Mouse (Mus musculus): ENCODE measurements around the gene Gdpd2.

Gdpd2 gene

DNA sequence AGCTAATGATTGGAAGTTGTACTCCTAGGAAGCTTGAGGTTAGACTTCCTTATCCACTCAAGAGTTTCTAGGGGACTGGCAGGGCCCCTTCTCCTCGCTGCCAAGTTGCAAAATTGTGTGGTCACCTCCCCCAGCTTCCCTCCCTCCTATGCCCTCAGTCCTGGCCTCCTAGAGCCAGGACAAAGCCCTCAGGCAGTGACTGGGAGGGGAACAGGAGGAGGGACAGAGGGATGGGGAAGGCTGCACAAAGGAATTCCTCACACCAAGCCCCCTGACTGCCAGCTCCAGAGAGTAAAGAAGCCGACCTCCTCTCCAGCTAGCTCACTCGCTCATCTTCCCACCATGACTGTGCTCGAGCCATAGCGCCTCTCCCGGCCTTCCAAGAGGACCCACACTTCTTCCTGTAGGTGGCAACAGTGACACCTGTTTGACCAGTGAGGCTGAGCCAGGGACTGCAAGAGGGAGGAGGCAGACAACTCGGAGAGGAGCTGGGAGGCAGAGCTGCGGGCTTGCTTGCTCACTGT lies at the start of gene Gdpd2:
Gdpd2 (plus strand) TSS at position 209 of the 524 bp plus-strand sequence.
- DNase-seq = peak; percentile 30

DNA sequence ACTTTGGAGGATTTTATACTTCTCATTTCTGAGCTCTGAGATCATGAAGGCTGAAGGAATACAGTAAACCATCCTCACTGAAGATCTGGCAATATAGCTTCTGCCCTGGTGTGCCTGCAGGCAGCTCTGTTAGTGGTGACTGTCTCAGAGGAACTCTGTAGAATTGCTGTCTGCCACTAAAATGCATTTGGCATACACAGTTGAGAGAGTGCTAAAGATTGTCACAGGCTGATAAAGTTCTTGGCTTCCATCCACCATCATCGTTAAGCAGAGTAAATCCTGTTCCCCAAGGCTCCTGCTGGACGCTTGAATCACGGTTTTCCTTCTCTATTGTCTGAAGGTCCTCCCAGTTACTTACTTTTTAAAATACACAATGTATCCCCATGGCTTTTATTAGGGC lies 43.1 kb upstream of the Gdpd2 start:
- DNase-seq = no peak

DNA sequence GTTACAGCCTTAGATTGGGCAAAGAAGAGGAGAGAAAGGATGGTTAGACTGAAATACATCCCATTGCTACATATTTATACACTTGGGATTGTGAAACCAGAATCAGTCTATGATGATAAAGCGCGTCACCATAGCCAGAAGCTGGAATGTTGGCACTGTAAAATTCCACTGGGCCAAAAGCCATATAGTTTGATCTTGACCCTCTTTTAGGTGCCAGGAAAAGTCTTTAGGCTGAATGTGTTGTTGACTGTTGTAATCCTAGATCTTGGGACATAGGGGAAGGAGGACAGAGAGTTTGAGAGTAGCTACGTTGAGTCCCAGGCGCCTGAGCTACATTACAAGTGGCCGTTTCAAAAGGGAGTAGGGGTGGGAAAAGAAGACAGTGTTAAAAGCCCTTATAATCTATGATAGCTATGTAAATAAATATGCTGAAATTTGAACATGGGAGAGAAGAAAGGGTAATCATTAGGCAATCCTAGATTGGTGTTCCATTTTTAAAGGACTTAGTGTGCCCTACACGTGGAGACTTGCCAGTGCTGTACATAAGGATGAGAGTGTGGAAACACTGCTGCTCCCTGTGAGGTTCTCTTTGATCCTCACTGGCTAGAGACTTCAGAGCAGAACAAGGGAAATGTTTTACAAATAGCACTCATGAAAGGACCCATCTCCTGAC lies 42.2 kb upstream of the Gdpd2 start:
- DNase-seq = no peak

DNA sequence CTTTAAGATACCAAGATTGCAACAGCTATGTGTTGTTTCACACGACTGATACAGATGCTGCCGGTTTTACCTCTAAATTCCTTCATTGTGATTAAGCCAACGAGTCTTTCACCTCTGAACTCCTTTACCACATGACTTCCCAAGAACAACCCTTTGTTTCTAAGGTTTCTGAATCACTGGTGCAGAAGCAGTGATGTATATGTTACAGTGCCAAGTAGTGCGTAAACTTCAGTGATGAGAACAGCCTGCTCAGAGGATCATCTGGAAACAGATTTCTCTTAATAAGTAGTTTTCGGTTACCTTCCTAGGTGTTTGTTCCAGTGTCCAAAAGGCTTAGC lies 41.7 kb upstream of the Gdpd2 start:
- DNase-seq = no peak

DNA sequence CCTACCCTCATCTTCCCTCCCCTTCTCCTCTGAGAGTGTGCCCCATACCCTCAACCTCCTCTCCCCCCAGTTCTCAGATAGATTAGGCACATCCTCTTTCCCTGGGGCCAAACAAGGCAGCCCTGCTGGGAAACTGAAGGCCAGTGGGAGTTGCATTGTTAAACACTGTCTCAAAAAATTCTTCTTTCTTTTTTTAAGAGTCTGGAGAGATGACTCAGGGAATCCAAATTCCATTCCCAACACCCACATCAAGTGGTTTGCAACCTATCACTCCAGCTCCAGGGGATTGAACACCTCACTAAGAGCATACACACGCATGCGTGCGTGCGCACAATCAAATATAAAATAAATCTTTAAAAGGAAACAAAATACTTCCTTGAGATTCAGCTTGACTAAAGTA lies 32.9 kb upstream of the Gdpd2 start:
- no peak for DNase-seq

DNA sequence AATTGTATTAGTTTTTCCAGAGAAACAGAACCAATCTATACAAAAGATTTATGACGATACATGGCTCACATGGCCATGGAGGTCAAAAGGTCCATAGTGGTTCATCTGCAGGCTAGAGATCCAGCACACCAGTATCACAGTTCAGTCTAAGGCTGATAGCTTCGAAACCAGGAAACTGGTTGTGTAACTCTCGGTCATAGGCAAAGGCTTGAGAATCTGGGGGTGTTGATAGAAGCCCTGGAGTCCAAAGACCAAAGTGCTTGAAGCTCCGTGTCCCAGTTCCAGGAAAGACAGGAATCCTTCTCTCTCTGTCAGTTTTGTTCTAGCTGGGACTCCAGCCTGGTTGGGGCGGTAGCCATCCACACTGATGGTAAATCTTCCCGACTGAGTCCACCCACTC lies 21.6 kb upstream of the Gdpd2 start:
- no peak for DNase-seq

DNA sequence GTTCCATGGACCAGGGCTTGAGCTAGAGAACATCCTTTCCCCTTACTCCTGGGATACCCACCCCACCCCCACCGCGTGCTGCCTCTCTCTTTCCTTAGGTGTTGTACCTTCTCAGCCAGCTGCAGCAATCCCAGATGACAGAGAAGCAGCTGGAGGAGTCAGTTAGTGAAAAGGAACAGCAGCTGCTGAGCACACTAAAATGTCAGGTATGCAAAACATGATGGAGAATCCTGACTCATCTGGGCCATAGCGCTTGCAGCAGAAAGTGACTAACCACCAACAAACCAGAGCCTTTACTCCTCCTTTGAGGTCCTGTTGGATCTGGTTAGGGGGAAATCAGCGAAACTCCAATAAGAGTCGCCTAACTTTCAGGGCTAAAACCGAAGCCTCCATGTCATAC lies 13.5 kb upstream of the Gdpd2 start:
- DNase-seq = no peak

DNA sequence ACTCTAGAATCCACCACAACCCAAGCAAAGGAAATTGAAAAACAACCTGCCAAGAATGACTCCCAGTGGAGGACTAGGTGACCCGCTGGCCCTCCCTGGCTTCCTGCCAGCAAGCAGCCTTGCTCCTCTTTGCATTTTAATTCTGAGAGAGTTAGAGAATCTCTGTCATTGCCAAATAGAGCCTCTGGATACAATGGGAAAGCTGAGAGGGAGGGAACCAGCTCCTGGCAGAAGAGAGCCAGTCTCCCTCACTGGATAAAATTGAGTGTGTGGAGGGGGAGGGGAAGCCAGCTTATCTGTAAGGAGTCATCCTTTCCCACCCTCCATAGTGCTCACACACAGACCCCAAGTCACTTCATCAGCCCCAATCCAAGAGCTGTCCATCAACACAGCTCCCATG lies 726 bp upstream of the Gdpd2 start:
- DNase-seq = no peak

DNA sequence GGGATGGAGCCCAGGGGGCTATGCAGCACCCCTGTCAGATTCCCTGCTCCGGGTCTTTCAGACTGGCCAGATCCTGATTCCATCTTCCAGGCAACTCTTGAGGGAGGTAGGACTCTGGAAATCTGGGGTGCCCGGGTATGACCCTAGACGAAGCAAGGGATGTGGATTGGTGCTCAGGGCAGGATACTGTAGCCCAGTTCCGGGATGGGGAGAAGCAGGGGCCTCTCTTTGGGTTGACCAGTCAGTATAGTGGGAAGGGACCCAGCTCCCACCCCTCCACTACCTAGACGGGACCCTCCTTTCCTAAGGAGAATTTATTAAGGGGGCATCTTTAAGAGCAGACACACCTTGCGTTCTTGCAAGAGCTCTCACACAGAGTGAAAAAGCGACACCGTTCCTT lies 593 bp downstream of the Gdpd2 start:
- DNase-seq = no peak

DNA sequence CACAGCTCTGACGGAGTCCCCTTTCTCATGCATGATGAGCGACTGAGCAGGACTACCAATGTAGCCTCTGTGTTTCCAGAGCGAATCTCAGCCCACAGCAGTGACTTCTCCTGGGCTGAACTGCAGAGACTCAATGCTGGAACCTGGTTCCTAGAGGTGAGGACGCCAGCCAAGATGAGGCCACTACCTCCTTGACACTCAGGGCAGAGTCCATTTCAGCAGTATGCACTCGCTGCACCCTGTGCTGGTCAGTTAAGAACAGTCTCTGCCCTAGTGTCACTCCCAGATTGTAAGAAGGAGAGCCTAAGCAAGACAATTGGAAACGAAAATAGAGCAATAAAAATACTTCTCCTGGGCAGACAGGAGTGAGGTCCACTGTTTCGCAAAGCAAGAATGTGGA lies 4.7 kb downstream of the Gdpd2 start:
- DNase-seq = no peak

DNA sequence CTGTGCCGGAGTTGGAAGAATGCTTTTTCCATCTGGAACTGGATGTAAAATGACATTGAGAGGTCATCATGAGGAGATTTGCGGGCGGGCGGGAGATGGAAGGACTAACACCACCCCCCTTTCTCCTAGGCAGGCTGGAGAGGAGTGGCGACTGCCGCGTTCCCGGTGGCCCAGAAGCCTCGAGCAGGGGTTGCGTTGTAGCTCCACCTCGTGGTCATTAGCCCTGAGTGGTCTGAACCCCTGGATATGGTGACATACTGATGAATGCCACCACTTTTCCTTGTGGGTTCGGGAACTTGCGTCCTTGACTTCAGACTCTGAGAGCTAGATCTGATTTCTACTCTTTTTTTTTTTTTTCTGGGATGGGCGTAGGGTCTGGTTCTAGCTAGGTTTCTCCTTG lies 9.2 kb downstream of the Gdpd2 start:
- DNase-seq = peak; percentile 55

DNA sequence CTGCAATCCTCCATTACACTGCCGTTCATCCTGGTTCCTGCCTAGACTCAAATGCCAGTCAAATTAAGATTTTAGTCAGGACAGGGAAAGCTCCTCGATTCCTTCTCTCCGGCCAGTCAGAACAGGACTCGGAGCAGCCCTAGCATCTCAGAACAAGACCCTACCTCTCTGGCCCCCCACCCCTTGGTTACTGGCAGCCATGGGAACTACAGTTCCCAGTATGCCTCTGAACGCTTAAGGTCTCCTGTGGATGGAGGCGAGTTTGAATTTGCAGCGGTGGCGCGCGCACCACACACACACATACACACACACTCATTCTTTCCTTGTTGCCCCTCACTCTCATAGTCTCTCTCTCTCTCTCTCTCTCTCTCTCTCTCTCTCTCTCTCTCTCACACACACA lies 9.8 kb downstream of the Gdpd2 start:
- DNase-seq = no peak

DNA sequence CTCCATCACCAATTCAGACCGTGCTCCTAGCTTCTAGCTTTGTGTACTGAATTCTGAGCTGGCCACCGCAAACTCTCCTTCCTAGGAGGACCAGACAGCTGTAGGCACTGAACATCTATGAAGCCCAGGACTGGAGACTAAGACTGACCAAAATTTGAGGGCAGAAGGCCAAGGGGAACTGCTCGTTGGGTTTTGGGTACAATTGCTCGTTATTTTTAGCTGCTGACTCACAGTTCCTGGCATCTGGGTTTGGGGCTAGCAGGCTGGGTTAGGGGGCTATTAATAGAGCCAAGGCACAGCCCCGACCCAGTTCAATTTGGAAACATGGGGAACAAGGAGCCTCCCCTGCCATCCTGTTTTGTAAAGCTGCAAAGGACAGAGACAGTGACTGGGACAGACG lies 11.1 kb downstream of the Gdpd2 start:
- DNase-seq = no peak

DNA sequence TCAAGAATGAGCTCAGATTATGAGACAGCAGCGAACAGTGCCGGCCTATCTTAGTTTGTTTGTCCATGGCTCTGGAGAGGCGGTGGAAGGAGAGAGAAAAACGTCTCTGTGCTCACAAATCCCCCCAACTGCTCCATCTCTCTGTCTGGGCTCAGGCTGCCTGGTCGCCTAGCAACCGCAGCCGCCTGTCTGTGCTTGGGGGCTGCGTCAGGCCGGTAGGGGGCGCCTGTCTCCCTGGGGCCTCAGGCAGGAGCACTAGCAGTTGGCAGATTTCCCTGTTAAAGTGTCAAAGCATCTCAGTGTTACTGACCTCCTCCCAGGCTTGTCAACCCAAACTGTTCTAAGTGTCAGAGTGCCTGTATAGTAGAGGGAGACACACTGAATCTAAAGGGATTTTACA lies 12.3 kb downstream of the Gdpd2 start:
- peak; percentile 46 for DNase-seq

DNA sequence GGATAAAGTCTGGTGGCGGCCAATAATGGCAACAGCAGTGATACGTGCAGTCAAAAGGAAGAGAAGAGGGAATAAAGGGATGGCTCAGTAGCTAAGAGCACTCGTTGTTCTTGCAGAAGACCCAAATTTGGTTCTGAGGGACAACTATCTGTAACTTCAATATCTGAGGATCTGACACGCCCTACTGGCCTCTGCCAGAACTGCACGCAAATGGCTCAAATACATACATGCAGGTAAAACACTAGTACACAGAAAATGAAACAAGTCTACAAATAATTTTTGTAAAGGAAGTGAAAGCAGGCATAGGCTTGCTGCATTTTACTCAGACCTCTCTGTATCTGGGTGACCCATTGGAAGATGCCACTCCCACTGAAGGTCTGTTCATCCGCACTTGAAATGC lies 36.2 kb downstream of the Gdpd2 start:
- no peak for DNase-seq

DNA sequence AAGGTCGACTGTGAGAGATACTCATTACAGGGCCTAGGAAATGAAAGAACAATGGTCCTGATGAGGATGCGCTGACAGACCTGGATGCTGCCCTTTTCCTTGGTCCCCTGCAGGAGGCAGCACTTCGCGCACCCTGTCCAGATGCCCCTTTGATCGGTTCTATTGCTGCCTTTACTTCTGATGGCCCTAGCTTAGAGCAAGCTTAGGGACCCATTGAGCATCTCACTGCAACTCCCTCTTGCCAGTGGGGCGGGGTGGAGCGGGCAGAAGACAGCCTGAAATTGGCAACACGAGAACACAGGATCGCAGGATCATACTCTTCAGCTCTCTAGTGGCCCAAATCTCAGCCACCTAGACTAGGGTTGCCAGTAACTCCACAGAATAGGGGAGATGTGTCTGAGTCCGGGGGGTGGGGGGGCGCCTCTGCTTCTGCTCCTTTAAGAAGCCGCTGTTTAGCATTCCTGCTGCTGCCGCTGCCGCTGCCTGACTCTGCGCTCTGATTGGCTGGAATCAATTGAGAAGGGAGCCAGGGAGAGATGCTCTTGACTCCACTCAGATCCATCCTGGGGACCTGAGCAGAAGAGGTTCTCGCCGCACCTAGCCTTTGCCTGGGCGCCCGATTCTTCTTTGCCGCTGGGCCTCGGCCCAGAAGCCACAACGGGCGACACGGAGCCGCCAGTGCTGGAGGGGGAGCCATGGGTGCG lies 37.7 kb downstream of the Gdpd2 start, which contains the start of gene Dlg3:
Dlg3 (plus strand) TSS at position 542 of the 704 bp plus-strand sequence.
- DNase-seq = peak; percentile 56

DNA sequence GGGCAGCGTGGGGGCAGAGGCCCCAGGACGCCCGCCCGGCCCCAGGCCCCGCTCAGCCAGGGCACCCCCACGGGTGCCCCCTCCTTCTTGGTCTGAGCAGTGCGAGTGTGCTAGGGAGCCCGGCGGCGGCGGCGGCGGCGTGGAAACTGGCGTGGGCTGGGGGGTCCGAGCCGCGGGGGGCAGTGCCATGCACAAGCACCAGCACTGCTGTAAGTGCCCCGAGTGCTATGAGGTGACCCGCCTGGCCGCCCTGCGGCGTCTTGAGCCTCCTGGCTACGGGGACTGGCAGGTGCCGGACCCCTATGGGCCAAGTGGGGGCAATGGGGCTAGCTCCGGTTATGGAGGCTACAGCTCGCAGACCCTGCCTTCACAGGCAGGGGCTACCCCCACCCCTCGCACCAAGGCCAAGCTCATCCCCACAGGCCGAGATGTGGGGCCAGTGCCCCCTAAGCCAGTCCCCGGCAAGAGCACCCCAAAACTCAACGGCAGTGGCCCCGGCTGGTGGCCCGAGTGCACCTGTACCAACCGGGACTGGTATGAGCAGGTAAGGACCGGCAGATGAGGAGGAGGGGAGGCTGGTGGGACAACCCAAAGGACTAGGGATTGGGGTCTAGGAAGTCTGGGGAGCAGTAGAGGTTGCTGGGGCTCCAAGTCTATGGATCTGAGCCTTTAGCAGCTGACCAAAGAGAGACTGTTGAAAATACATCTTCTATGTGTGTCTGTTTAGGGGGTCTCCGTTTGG lies 38.4 kb downstream of the Gdpd2 start:
- DNase-seq = peak; percentile 40

DNA sequence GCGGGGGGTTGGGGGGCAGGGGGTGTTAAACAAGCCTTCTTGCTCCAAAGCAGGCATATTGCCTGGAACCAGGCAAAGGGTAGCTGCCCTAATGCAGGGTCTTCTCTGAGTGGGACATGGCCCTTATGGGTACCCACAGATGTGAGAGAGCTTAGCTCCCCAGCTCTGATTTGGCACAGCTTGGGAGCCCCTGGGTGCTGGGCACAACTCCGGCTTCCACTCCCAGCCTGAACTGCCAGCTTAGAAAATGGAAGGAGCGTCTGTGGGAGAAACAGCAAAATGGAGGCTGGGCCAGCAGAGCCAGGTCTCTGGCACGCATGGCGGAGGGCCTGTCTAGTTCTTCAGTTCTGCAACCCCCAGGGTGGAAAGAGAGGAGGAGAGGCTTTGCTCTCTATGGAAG lies 39.6 kb downstream of the Gdpd2 start:
- no peak for DNase-seq

DNA sequence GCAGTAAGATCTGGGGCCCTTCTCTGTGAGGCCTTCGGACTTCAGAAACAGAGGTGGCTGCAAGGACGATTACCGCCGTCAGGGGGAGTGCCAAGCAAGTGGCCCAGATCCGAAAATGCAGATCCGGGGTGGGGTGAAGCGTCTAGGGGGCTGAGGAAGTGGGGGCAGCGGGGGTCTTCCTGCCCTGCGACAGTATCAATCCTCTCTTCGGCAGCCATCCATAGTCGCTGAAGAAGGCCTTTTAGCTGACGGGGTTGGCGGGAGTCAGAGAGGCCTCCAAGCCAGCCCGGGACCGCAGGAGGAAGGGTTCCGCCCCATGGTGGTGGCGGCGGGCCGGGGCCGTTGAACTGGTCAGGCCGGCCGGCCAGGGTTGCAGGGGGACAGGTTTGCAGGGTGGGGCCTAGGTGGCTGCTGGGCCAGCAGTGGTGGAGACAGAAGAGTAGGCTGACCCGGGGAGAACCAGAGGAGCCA lies 44.7 kb downstream of the Gdpd2 start:
- no peak for DNase-seq

DNA sequence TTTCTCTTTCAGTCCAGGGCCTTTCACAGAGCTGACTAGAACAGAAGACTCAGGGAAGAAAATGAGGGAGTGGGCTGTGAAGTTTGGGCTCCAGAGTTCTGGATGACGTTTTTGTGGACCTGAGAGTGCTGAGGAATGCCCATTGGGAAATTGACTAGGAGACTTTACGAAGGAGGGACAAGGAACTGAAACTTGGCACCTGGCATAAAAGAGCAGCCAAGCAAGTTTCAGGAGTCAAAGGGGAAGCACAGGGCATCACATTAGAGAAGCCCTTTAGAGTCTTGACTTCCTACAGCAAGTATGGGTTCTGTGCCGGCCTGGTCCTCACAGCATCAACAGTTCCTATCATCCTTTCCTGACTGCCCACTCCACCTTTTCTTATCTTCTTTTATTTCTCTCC lies 45.7 kb downstream of the Gdpd2 start:
- DNase-seq = no peak

DNA sequence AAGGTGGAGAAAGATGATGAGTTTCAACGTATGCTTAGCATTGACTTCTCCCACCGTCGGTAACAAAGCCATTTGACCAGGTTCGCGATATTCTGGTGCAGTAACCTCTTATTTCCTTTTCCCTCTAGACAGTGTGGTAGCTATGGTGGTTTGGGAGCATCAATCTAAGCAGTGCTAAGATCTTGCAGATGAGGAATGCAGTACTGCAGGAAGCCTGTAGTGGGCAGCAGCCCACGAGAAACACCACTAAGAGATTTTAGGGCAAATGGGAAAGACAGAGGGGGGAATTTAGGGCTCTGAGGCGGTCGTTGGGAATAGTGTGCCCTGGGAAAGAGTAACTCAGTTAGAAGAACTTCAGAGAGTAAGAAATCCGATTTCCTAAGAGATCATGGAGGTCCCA lies 46.8 kb downstream of the Gdpd2 start:
- DNase-seq = peak; percentile 61

DNA sequence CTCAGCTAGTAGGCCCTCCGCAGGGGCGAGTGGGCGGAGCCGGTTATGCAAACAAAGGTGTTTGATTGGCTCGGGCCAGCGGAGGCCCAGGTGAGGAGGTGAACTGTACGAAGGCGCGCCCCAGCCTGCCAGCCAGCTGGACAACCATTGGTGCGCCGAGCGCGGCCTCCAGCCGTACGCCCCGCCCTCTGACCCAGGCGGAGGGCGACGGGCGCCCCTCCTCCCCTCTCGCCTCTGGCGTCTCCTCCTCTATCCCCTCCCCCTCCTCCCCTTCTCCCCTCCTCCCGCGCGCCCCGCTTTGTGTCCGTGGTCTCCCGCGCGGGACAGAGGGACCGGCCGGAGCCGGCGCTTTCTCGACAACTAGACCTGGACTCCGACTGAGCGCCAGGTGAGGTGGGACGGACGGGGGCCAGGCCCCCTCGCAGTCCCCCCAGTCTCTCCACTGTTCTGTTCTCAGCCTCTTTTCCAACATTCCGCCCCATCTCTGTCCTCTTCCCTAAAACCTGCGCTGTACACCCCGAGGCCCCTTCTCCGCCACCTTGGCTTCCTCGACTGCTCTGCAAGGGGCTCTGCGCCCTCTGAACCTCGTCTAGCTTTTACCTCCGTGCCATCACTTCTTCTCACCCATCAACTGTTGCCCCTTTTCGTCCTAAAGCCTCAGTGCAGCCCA lies 47.4 kb downstream of the Gdpd2 start:
- peak; percentile 74 for DNase-seq

DNA sequence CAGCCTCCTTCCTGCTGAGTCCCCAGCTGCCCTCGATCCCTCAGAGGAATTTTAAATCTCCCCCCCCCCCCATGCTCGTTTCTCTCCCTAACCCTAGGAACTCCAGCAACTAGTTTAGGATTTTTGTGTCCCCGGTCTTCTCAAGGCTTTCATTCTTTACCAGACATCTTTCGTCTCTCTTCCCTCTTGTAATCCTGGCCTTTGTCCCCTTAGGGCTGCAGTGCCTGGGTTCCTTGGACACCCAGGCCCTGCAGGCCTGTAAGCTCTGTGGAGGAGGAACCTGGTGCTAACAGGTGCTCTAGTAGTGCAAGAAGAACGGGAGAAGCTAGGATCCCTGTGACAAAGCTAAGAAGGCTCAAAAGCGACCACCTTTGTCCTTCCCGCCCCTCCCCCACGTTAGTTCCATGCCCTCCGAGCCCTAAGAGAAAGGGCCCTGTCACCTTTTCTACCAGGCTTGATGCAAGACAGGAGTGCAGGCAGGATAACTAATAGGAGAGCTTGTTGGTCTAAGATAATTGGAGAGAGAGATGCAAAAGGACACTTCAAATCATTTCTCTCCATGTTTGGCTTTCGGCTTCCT lies 48.1 kb downstream of the Gdpd2 start:
- no peak for DNase-seq

Measured in cerebellum, adult 11 months (tissue).